Mouse (Mus musculus) forebrain, embryonic 13.5 days (tissue): Measurements from ENCODE around the gene Cluh. TPM values are rescaled to one million over a fixed set of nuclear protein-coding genes. Genes with fewer than 3 reads are reported as not detected.

Source experiments
- ATAC-seq: fragments of 200-750 bp; cut with Nextera tagmentation; 2 replicates; pipeline ENCODE4 v1.8.0; 2017
- H3K27ac ChIP-seq: fragments of 300-500 bp; sonication (generic); 2 replicates; pipeline ENCODE4 v1.5.1; 2015; ENCODE audit warnings: inconsistent platforms, mild to moderate bottlenecking, moderate library complexity
- H3K27me3 ChIP-seq: fragments of 300-500 bp; sonication (generic); 2 replicates; pipeline ENCODE4 v1.6.1; 2015; ENCODE audit warnings: mild to moderate bottlenecking, inconsistent platforms
- H3K36me3 ChIP-seq: fragments of 300-500 bp; sonication (generic); 2 replicates; pipeline ENCODE4 v1.6.1; 2015; ENCODE audit warnings: mild to moderate bottlenecking, inconsistent platforms; ENCODE audit not compliant: poor library complexity, severe bottlenecking
- H3K4me1 ChIP-seq: fragments of 300-500 bp; sonication (generic); 2 replicates; pipeline ENCODE4 v1.6.1; 2015; ENCODE audit warnings: inconsistent platforms
- H3K4me2 ChIP-seq: fragments of 300-500 bp; sonication (generic); 2 replicates; pipeline ENCODE4 v1.6.1; 2015; ENCODE audit warnings: inconsistent platforms, mild to moderate bottlenecking, moderate library complexity
- H3K4me3 ChIP-seq: fragments of 300-500 bp; sonication (generic); 2 replicates; pipeline ENCODE4 v1.5.1; 2015; ENCODE audit warnings: mild to moderate bottlenecking, inconsistent platforms
- H3K9ac ChIP-seq: fragments of 300-500 bp; sonication (generic); 2 replicates; pipeline ENCODE4 v1.6.1; 2015; ENCODE audit warnings: mild to moderate bottlenecking, inconsistent platforms
- H3K9me3 ChIP-seq: fragments of 300-500 bp; sonication (generic); replicated peaks from 2 replicates; pipeline ENCODE4 v1.6.1; 2016; ENCODE audit warnings: inconsistent platforms
- WGBS: fragments of 180-500 bp; shearing (Covaris S2); methylation state at CpG from one replicate; pipeline ENCODE4 v1.1.7; 2015; 5-methylcytosine and 5-hydroxymethylcytosine counted together
- polyA plus RNA-seq: library from polyadenylated mRNA; unstranded; fragments of >200 nt; fragmentation: Nextera tagmentation; extraction: Ambion mirVana; gene quantifications from 2 replicates; pipeline ENCODE4 v1.2.1, GENCODE M21; 2015

The Cluh gene
- polyA plus RNA-seq, 1 experiment from 2014 or later, result 9.3 TPM

DNA sequence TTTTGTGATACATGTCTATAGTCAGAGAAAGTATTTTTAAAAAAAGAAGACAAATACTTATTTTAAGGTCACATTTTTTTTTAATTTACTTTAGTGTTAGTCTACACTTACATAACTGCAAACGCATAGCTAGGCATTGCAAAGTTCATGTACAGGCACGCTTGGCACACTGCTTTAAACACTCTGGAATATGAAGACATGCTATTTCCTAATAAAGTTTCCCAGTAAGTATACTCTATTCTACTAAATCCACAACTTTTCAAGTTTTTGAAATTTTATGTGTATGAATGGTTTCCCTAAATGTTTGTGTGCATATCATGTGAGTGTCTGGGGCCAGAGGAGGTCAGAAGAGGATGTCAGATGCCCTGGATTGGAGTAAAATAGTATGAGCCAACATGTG, 54.8 kb downstream of the Cluh start:
- no peak overlapping the region for H3K27ac ChIP-seq
- no peak overlapping the region for H3K4me3 ChIP-seq
- peaks cover 2% of the 10 kb centered on the region for H3K36me3 ChIP-seq
- H3K27me3 ChIP-seq, result no peaks in the 10 kb centered on the region
- ATAC-seq, result no peak
- 98% methylated on average over 2 of the region's 2 CpGs for WGBS
- no peaks in the 10 kb centered on the region for H3K9me3 ChIP-seq
- H3K4me1 ChIP-seq, result 0 out of 2 replicates have a peak, but pooled peaks cover 2% of the 10 kb centered on the region
- H3K4me2 ChIP-seq, result no peak overlapping the region
- no peak overlapping the region for H3K9ac ChIP-seq

- Histone ChIP-seq H3K9me3 (no peaks in the 10 kb centered on the region), H3K4me1 (0 out of 2 replicates have a peak, but pooled peaks cover 2% of the 10 kb centered on the region), H3K4me2 (no peak overlapping the region), H3K27ac (no peak overlapping the region), H3K9ac (no peak overlapping the region), H3K36me3 (no peaks in the 10 kb centered on the region), H3K4me3 (no peak overlapping the region), H3K27me3 (no peaks in the 10 kb centered on the region)
- ATAC-seq, result no peak
- 90% methylated on average over 1 of the region's 1 CpGs for WGBS
Measured at GRCm38 (mm10) chr11:74708781-74709180, 59.5 kb downstream of the Cluh start.

DNA sequence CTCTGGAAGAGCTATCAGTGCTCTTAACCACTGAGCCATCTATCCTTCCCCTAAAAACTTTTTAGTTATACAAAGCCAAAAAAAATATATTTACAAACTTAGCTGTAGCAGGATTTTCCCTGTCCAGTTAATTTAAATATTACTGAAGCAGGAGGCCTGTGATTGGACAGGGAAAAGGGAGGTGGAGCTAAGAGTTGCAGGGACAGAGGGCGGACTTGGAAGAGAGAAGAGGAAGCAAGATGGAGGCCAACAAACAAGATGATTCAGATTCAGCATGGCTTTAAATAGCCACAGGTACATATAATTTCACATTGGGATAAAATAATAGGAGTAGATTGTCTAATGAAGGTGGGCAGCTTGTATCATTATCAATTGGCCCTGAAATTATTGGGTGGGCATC, 61.4 kb downstream of the Cluh start:
- Histone ChIP-seq H3K36me3 (no peaks in the 10 kb centered on the region), H3K27ac (no peak overlapping the region), H3K9ac (no peak overlapping the region), H3K4me1 (0 out of 2 replicates have a peak, but pooled peaks cover 2% of the 10 kb centered on the region), H3K4me2 (no peak overlapping the region), H3K4me3 (no peak overlapping the region), H3K9me3 (no peaks in the 10 kb centered on the region), H3K27me3 (no peaks in the 10 kb centered on the region)
- no peak for ATAC-seq
- WGBS, result 91% methylated on average over 1 of the region's 1 CpGs

- 88% methylated on average over 3 of the region's 3 CpGs for WGBS
- Histone ChIP-seq H3K27me3 (no peaks in the 10 kb centered on the region), H3K9ac (no peak overlapping the region), H3K4me2 (no peak overlapping the region), H3K36me3 (no peaks in the 10 kb centered on the region), H3K4me1 (peaks cover 18% of the 10 kb centered on the region), H3K4me3 (no peak overlapping the region), H3K27ac (no peak overlapping the region), H3K9me3 (no peaks in the 10 kb centered on the region)
- ATAC-seq, result no peak
Measured at GRCm38 (mm10) chr11:74715971-74716525, 66.8 kb downstream of the Cluh start.

Other genes starting within 250 kb of the Cluh start
- gene Rap1gap2, start 38.6 kb upstream of the Cluh start, polyA plus RNA-seq, result 4.0 and 6.2 TPM in 2 replicates
- 1.1 TPM in 2 replicates for gene Ccdc92b, start 29.9 kb upstream of the Cluh start, polyA plus RNA-seq
- 59.0 and 64.5 TPM in 2 replicates for gene Pafah1b1, start 75.2 kb downstream of the Cluh start, polyA plus RNA-seq
- 54.2 and 57.5 TPM in 2 replicates for gene Mettl16, start 121.3 kb downstream of the Cluh start, polyA plus RNA-seq
- gene Mnt, start 181.4 kb downstream of the Cluh start, polyA plus RNA-seq, result 6.8 and 8.1 TPM in 2 replicates
- 9.7 and 10.5 TPM in 2 replicates for gene Sgsm2, start 247.6 kb downstream of the Cluh start, polyA plus RNA-seq
- gene Tsr1, start 248.6 kb downstream of the Cluh start, polyA plus RNA-seq, result 33.3 and 39.1 TPM in 2 replicates